Mouse (Mus musculus): ENCODE measurements around the gene H2afj.

- TF ChIP-seq CTCF (conservative IDR thresholded peaks at IDR 0.05; ENCODE audit: low read length), result no peak
- TF ChIP-seq POU5F1 (IDR thresholded peaks at IDR 0.05; ENCODE audit: borderline replicate concordance, low read length), result no peak
Measured at GRCm38 (mm10) chr6:136856071-136856636, 48.1 kb downstream of the H2afj start.
